Mouse (Mus musculus): ENCODE data around the gene Ankrd63. TPM values are rescaled to one million over a fixed set of nuclear protein-coding genes. Genes with fewer than 3 reads are reported as not detected.

Gene Ankrd63
- polyA plus RNA-seq, 1 experiment from 2014 or later: 0.05 TPM

DNA sequence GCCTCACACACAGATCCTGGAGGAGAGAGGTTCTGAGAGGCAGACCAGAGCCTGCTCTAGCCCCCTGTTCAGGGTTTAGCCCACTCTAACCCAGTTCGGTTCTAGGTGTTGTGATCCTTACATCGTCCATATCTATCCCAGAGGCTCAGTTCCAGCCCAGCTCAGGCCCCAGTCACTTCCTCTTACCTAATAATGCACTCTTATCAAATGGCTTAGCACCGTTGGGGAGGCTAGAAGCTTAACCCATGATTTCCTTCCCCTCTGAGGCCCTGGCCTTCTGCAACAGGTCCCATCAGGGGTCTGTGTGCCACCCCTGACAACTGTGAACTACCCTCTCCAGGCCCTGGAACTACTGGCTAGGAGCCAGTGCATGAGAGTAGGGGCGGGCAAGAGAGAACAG lies 25.4 kb upstream of the Ankrd63 start:
- no peak for ATAC-seq
- Histone ChIP-seq H3K27me3 (replicated peaks; ENCODE audit: insufficient read depth, low read length) (no peaks in the 10 kb centered on the region), H3K27ac (ENCODE audit: low read length) (no peak overlapping the region), H3K36me3 (ENCODE audit: insufficient read depth, low read length) (no peaks in the 10 kb centered on the region), H3K9ac (replicated peaks; ENCODE audit: low read depth) (no peak overlapping the region), H3K4me3 (ENCODE audit: low read depth, low read length) (no peak overlapping the region), H3K9me3 (ENCODE audit: low read length) (no peaks in the 10 kb centered on the region), H3K4me2 (replicated peaks; ENCODE audit: low read depth, low read length) (no peak overlapping the region), H3K4me1 (ENCODE audit: insufficient read depth, low read depth, low read length) (peaks cover 12% of the 10 kb centered on the region; the same call in 1 of the 2 replicates)
- WGBS: 39% methylated on average over 4 of the region's 4 CpGs
- TF ChIP-seq CTCF (IDR thresholded peaks at IDR 0.05) (no peak), EP300 (IDR thresholded peaks at IDR 0.05) (no peak)
- no peak for DNase-seq (ENCODE audit: low spot score)

DNA sequence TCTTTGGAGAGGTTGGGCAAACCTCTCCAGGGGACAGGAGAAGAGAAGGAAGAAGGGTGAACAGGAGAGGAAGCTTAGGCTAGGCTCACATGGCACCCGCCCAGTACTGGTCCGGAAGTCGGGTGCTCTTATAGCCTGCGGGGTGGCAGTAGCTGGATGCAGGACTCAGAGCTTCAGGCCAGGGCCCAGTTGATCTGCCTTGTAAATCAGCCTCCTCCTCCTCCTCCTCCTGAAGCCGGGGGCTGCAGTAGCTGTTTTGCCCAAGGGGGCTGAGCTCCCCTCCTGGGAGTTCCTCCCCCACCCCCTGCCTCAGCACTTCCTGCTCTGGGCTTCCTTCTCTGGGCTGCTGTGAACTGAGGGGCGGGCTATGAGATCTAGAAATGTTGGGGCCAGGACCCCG lies 24.6 kb upstream of the Ankrd63 start, which contains the start of gene Plcb2:
Plcb2 (minus strand) TSS at position 102 of the 400 bp plus-strand sequence.
- no peaks in the 10 kb centered on the region for H3K36me3 ChIP-seq (ENCODE audit: insufficient read depth, low read length)
- no peaks in the 10 kb centered on the region for H3K27me3 ChIP-seq (replicated peaks; ENCODE audit: insufficient read depth, low read length)
- H3K4me3 ChIP-seq (ENCODE audit: low read depth, low read length): peak within 1 kb of the TSS; percentile 15; the same call in 1 of the 2 replicates
- peak; percentile 69 for ATAC-seq
- no peak within 1 kb of the TSS for H3K9ac ChIP-seq (replicated peaks; ENCODE audit: low read depth)
- no peaks in the 10 kb centered on the region for H3K9me3 ChIP-seq (ENCODE audit: low read length)
- no peak for TF ChIP-seq CTCF (IDR thresholded peaks at IDR 0.05)
- no peak for TF ChIP-seq EP300 (IDR thresholded peaks at IDR 0.05)
- whole genome bisulfite sequencing: 4% methylated on average over 7 of the region's 7 CpGs
- H3K27ac ChIP-seq (ENCODE audit: low read length): 0 out of 2 replicates have a peak within 1 kb of the TSS, but pooled peaks have one; percentile 10
- peak within 1 kb of the TSS; percentile 29 for H3K4me2 ChIP-seq (replicated peaks; ENCODE audit: low read depth, low read length)
- H3K4me1 ChIP-seq (ENCODE audit: insufficient read depth, low read depth, low read length): peaks cover 12% of the 10 kb centered on the region; the same call in 1 of the 2 replicates
- peak; percentile 54 for DNase-seq (ENCODE audit: low spot score)

- no peaks in the 10 kb centered on the region for H3K9me3 ChIP-seq (ENCODE audit: low read length)
- DNase-seq (ENCODE audit: low spot score) (no peak), ATAC-seq (peak; percentile 63)
- no peak overlapping the region for H3K9ac ChIP-seq (replicated peaks; ENCODE audit: low read depth)
- 0 out of 2 replicates have a peak overlapping the region, but pooled peaks have one; percentile 10 for H3K27ac ChIP-seq (ENCODE audit: low read length)
- H3K4me2 ChIP-seq (replicated peaks; ENCODE audit: low read depth, low read length): peak overlapping the region; percentile 29
- H3K27me3 ChIP-seq (replicated peaks; ENCODE audit: insufficient read depth, low read length): 0 out of 2 replicates have a peak, but pooled peaks cover 4% of the 10 kb centered on the region
- peak overlapping the region; percentile 15; the same call in 1 of the 2 replicates for H3K4me3 ChIP-seq (ENCODE audit: low read depth, low read length)
- TF ChIP-seq CTCF (IDR thresholded peaks at IDR 0.05) (no peak), EP300 (IDR thresholded peaks at IDR 0.05) (no peak; the same call in 1 of the 2 replicates)
- 14% methylated on average over 9 of the region's 9 CpGs for WGBS
- H3K36me3 ChIP-seq (ENCODE audit: insufficient read depth, low read length): no peaks in the 10 kb centered on the region
- H3K4me1 ChIP-seq (ENCODE audit: insufficient read depth, low read depth, low read length): peaks cover 12% of the 10 kb centered on the region; the same call in 1 of the 2 replicates
These were observed 24.1 kb upstream of the Ankrd63 start for GRCm38 (mm10) chr2:118727911-118728310.

- no peak overlapping the region for H3K4me2 ChIP-seq (replicated peaks; ENCODE audit: low read depth, low read length)
- H3K9me3 ChIP-seq (ENCODE audit: low read length): no peaks in the 10 kb centered on the region
- H3K9ac ChIP-seq (replicated peaks; ENCODE audit: low read depth): no peak overlapping the region
- ATAC-seq (no peak), DNase-seq (ENCODE audit: low spot score) (no peak)
- TF ChIP-seq CTCF (IDR thresholded peaks at IDR 0.05): no peak
- TF ChIP-seq EP300 (IDR thresholded peaks at IDR 0.05): no peak
- H3K4me3 ChIP-seq (ENCODE audit: low read depth, low read length): no peak overlapping the region
- no peaks in the 10 kb centered on the region for H3K36me3 ChIP-seq (ENCODE audit: insufficient read depth, low read length)
- no peak overlapping the region for H3K27ac ChIP-seq (ENCODE audit: low read length)
- 0 out of 2 replicates have a peak, but pooled peaks cover 6% of the 10 kb centered on the region for H3K27me3 ChIP-seq (replicated peaks; ENCODE audit: insufficient read depth, low read length)
- peaks cover 12% of the 10 kb centered on the region; the same call in 1 of the 2 replicates for H3K4me1 ChIP-seq (ENCODE audit: insufficient read depth, low read depth, low read length)
- 94% methylated on average over 2 of the region's 2 CpGs for WGBS
These were observed 23.1 kb upstream of the Ankrd63 start for GRCm38 (mm10) chr2:118726873-118727272.

DNA sequence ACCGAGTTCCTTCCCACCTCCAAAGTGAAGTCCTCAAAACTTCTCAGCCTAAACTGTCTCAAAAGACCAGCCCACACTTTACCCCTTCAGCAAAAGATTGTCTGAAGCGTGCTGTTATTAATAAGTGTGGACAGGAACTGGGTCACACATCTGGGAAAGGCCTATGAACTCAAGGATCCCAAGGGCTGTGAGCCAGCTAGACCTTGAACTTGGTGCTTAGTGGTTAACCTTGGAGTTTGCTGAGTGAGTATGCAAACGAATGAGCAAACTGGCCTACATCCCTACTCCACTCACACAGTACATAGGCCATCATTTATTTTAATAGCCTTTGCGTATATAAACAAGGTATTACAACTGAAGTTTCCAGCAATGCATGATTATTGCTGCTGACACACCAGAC lies 21.7 kb upstream of the Ankrd63 start:
- Histone ChIP-seq H3K9me3 (ENCODE audit: low read length) (no peaks in the 10 kb centered on the region), H3K36me3 (ENCODE audit: insufficient read depth, low read length) (no peaks in the 10 kb centered on the region)
- no peak for ATAC-seq

GRCm38 (mm10) chr2:118723693-118724486 lies 20.1 kb upstream of the Ankrd63 start:
- DNase-seq (ENCODE audit: low spot score): no peak
- Histone ChIP-seq H3K27me3 (replicated peaks; ENCODE audit: insufficient read depth, low read length) (0 out of 2 replicates have a peak, but pooled peaks cover 6% of the 10 kb centered on the region), H3K36me3 (ENCODE audit: insufficient read depth, low read length) (no peaks in the 10 kb centered on the region), H3K4me3 (ENCODE audit: low read depth, low read length) (no peak overlapping the region), H3K4me2 (replicated peaks; ENCODE audit: low read depth, low read length) (no peak overlapping the region), H3K27ac (ENCODE audit: low read length) (no peak overlapping the region), H3K9ac (replicated peaks; ENCODE audit: low read depth) (no peak overlapping the region), H3K4me1 (ENCODE audit: insufficient read depth, low read depth, low read length) (peaks cover 12% of the 10 kb centered on the region; the same call in 1 of the 2 replicates), H3K9me3 (ENCODE audit: low read length) (no peaks in the 10 kb centered on the region)
- 70% methylated on average over 15 of the region's 15 CpGs for WGBS
- ATAC-seq: no peak
- no peak for TF ChIP-seq EP300 (IDR thresholded peaks at IDR 0.05)
- no peak for TF ChIP-seq CTCF (IDR thresholded peaks at IDR 0.05)

More for the DNA sequence above, 21.7 kb upstream of the Ankrd63 start:
- no peak for TF ChIP-seq EP300 (IDR thresholded peaks at IDR 0.05)
- TF ChIP-seq CTCF (IDR thresholded peaks at IDR 0.05): no peak
- DNase-seq (ENCODE audit: low spot score): no peak
- H3K4me1 ChIP-seq (ENCODE audit: insufficient read depth, low read depth, low read length): peaks cover 12% of the 10 kb centered on the region; the same call in 1 of the 2 replicates
- no peak overlapping the region for H3K9ac ChIP-seq (replicated peaks; ENCODE audit: low read depth)
- H3K27ac ChIP-seq (ENCODE audit: low read length): no peak overlapping the region
- 0 out of 2 replicates have a peak, but pooled peaks cover 6% of the 10 kb centered on the region for H3K27me3 ChIP-seq (replicated peaks; ENCODE audit: insufficient read depth, low read length)
- 74% methylated on average over 4 of the region's 4 CpGs for WGBS
- H3K4me2 ChIP-seq (replicated peaks; ENCODE audit: low read depth, low read length): no peak overlapping the region
- no peak overlapping the region for H3K4me3 ChIP-seq (ENCODE audit: low read depth, low read length)
